Mouse (Mus musculus) forebrain, embryonic 16.5 days (tissue): ENCODE measurements around the gene Hdac6. TPM values are rescaled to one million over a fixed set of nuclear protein-coding genes. Genes with fewer than 3 reads are reported as not detected.
A peak's percentile ranks its signal among the peaks of the same experiment; 100 is the strongest.

Experiments used
- ATAC-seq: fragments of 200-750 bp; cut with Nextera tagmentation; 2 replicates; pipeline ENCODE4 v1.8.0; 2017; ENCODE audit warnings: mild to moderate bottlenecking, moderate library complexity
- H3K27ac ChIP-seq: fragments of 300-500 bp; sonication (generic); 2 replicates; pipeline ENCODE4 v1.5.1; 2014; ENCODE audit warnings: low read length, control low read depth
- H3K27me3 ChIP-seq: fragments of 300-500 bp; sonication (generic); replicated peaks from 2 replicates; pipeline ENCODE4 v1.6.1; 2014; ENCODE audit warnings: low read length; ENCODE audit not compliant: control insufficient read depth, insufficient read depth
- H3K36me3 ChIP-seq: fragments of 300-500 bp; sonication (generic); 2 replicates; pipeline ENCODE4 v1.6.1; 2014; ENCODE audit not compliant: control insufficient read depth, insufficient read depth
- H3K4me1 ChIP-seq: fragments of 300-500 bp; sonication (generic); replicated peaks from 2 replicates; pipeline ENCODE4 v1.6.1; 2014; ENCODE audit warnings: low read length; ENCODE audit not compliant: control insufficient read depth, insufficient read depth
- H3K4me2 ChIP-seq: fragments of 300-500 bp; sonication (generic); 2 replicates; pipeline ENCODE4 v1.6.1; 2014; ENCODE audit warnings: mild to moderate bottlenecking, low read length, control low read depth
- H3K4me3 ChIP-seq: fragments of 300-500 bp; sonication (generic); replicated peaks from 2 replicates; pipeline ENCODE4 v1.5.1; 2014; ENCODE audit warnings: mild to moderate bottlenecking, low read length, control low read depth
- H3K9ac ChIP-seq: fragments of 300-500 bp; sonication (generic); replicated peaks from 2 replicates; pipeline ENCODE4 v1.6.1; 2014; ENCODE audit warnings: low read depth, low read length, control low read depth
- H3K9me3 ChIP-seq: fragments of 300-500 bp; sonication (generic); 2 replicates; pipeline ENCODE4 v1.6.1; 2016; ENCODE audit warnings: low read length; ENCODE audit not compliant: control insufficient read depth
- WGBS: fragments of 180-500 bp; shearing (Covaris S2); extraction: QIAGEN DNeasy Blood & Tissue Kit; methylation state at CpG from one replicate; pipeline ENCODE4 v1.1.7; 2014; 5-methylcytosine and 5-hydroxymethylcytosine counted together
- polyA plus RNA-seq: library from polyadenylated mRNA; unstranded; fragments of >200 nt; fragmentation: Nextera tagmentation; extraction: Ambion mirVana; gene quantifications from 2 replicates; pipeline ENCODE4 v1.2.1, GENCODE M21; 2015

Gene Hdac6
- polyA plus RNA-seq, 1 experiment from 2014 or later: 59.8 TPM

DNA sequence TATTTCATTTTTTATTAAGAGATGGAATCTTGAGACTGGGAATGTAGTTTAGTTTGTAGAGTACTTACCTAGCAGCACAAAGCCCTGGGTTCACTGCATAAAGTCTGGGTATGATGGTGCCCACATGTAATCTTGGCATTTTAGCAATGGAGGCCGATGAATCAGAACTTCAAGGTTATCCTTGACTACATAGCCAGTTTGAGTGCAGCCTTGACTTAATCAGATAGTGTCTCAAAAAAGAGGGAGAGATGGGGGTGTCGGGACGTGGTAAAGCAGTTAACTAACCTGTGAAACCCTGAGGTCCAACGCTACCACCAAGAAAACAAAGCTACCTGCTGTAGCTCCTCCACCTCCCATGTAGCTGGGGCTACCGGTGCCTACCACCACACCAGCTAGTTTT is 43.2 kb downstream of the Hdac6 start:
- Histone ChIP-seq H3K9me3 (no peaks in the 10 kb centered on the region), H3K27ac (no peak overlapping the region), H3K4me2 (no peak overlapping the region), H3K4me3 (no peak overlapping the region), H3K27me3 (no peaks in the 10 kb centered on the region), H3K9ac (no peak overlapping the region), H3K4me1 (0 out of 2 replicates have a peak, but pooled peaks cover 3% of the 10 kb centered on the region), H3K36me3 (no peaks in the 10 kb centered on the region)
- 93% methylated on average over 5 of the region's 5 CpGs for WGBS
- ATAC-seq: no peak

GRCm38 (mm10) chrX:7898880-7899874 is 48.5 kb downstream of the Hdac6 start, which contains the start of the genes Pqbp1 and Timm17b:
Pqbp1 (minus strand) TSS chrX:7899269.
Timm17b (plus strand) TSS chrX:7899357.
- no peaks in the 10 kb centered on the region for H3K9me3 ChIP-seq
- peak within 1 kb of the TSS; percentile 59 for H3K4me3 ChIP-seq
- 20% methylated on average over 62 of the region's 62 CpGs for WGBS
- H3K4me2 ChIP-seq: peak within 1 kb of the TSS; percentile 58
- H3K27ac ChIP-seq: peak within 1 kb of the TSS; percentile 80
- H3K27me3 ChIP-seq: no peaks in the 10 kb centered on the region
- ATAC-seq: peak; percentile 99
- H3K9ac ChIP-seq: peak within 1 kb of the TSS; percentile 66
- H3K4me1 ChIP-seq: peaks cover 12% of the 10 kb centered on the region
- H3K36me3 ChIP-seq: peaks cover 8% of the 10 kb centered on the region; the same call in 1 of the 2 replicates

- Histone ChIP-seq H3K9me3 (no peaks in the 10 kb centered on the region), H3K4me1 (peaks cover 12% of the 10 kb centered on the region), H3K4me3 (peak overlapping the region; percentile 59), H3K4me2 (peak overlapping the region; percentile 54), H3K9ac (peak overlapping the region; percentile 57), H3K27me3 (no peaks in the 10 kb centered on the region), H3K36me3 (peaks cover 8% of the 10 kb centered on the region; the same call in 1 of the 2 replicates), H3K27ac (no peak overlapping the region)
- WGBS: 28% methylated on average over 12 of the region's 13 CpGs
- ATAC-seq: no peak
These were observed 49.5 kb downstream of the Hdac6 start for GRCm38 (mm10) chrX:7898211-7898610.

GRCm38 (mm10) chrX:7883841-7884567 is 63.7 kb downstream of the Hdac6 start, which contains the start of gene Slc35a2:
Slc35a2 (plus strand) TSS chrX:7884028.
- Histone ChIP-seq H3K4me3 (peak within 1 kb of the TSS; percentile 49), H3K27me3 (no peaks in the 10 kb centered on the region), H3K4me1 (peaks cover 14% of the 10 kb centered on the region), H3K9me3 (no peaks in the 10 kb centered on the region), H3K36me3 (no peaks in the 10 kb centered on the region), H3K9ac (peak within 1 kb of the TSS; percentile 39), H3K4me2 (peak within 1 kb of the TSS; percentile 61), H3K27ac (peak within 1 kb of the TSS; percentile 78)
- peak; percentile 85 for ATAC-seq
- WGBS: 12% methylated on average over 40 of the region's 49 CpGs

Other genes with a start within 250 kb of the Hdac6 start
- gene Wdr45, start 233.6 kb downstream of the Hdac6 start, polyA plus RNA-seq: 36.7 and 40.5 TPM in 2 replicates
- gene Gm45208, start 225.6 kb downstream of the Hdac6 start, polyA plus RNA-seq: 0.71 TPM in 1 of 2 replicates, not detected in the other
- gene Praf2, start 219.4 kb downstream of the Hdac6 start, polyA plus RNA-seq: 112 and 119 TPM in 2 replicates
- gene Ccdc120, start 197.0 kb downstream of the Hdac6 start, polyA plus RNA-seq: 50.0 and 64.2 TPM in 2 replicates
- gene Tfe3, start 185.3 kb downstream of the Hdac6 start, polyA plus RNA-seq: 20.4 and 21.9 TPM in 2 replicates
- gene Gripap1, start 158.1 kb downstream of the Hdac6 start, polyA plus RNA-seq: 72.6 and 81.9 TPM in 2 replicates
- 2.8 and 4.0 TPM in 2 replicates for gene Kcnd1, start 125.6 kb downstream of the Hdac6 start, polyA plus RNA-seq
- 49.9 and 54.1 TPM in 2 replicates for gene Otud5, start 106.5 kb downstream of the Hdac6 start, polyA plus RNA-seq
- gene Pim2, start 69.6 kb downstream of the Hdac6 start, polyA plus RNA-seq: 16.9 and 22.4 TPM in 2 replicates
- 39.4 and 46.0 TPM in 2 replicates for gene Slc35a2, start 63.9 kb downstream of the Hdac6 start, polyA plus RNA-seq
- 218 and 223 TPM in 2 replicates for gene Pqbp1, start 48.6 kb downstream of the Hdac6 start, polyA plus RNA-seq
- gene Timm17b, start 48.5 kb downstream of the Hdac6 start, polyA plus RNA-seq: 134 and 155 TPM in 2 replicates
- gene Gm10491, start 40.1 kb downstream of the Hdac6 start, polyA plus RNA-seq: not detected in 2 replicates
- not detected in 2 replicates for gene Gm10490, start 38.3 kb downstream of the Hdac6 start, polyA plus RNA-seq
- 101 and 151 TPM in 2 replicates for gene Pcsk1n, start 28.1 kb downstream of the Hdac6 start, polyA plus RNA-seq
- not detected in 2 replicates for gene Eras, start 19.3 kb downstream of the Hdac6 start, polyA plus RNA-seq
- gene Gata1, start 30.2 kb upstream of the Hdac6 start, polyA plus RNA-seq: not detected in 2 replicates
- 0.33 and 0.39 TPM in 2 replicates for gene Glod5, start 70.6 kb upstream of the Hdac6 start, polyA plus RNA-seq
- gene Suv39h1, start 126.9 kb upstream of the Hdac6 start, polyA plus RNA-seq: 48.1 and 48.6 TPM in 2 replicates
- not detected in 2 replicates for gene Was, start 142.6 kb upstream of the Hdac6 start, polyA plus RNA-seq
- gene Wdr13, start 185.0 kb upstream of the Hdac6 start, polyA plus RNA-seq: 58.0 and 68.5 TPM in 2 replicates
- 357 and 393 TPM in 2 replicates for gene Rbm3, start 198.0 kb upstream of the Hdac6 start, polyA plus RNA-seq
- 25.0 and 27.1 TPM in 2 replicates for gene Tbc1d25, start 228.3 kb upstream of the Hdac6 start, polyA plus RNA-seq
- 19.7 and 25.5 TPM in 2 replicates for gene Ebp, start 245.6 kb upstream of the Hdac6 start, polyA plus RNA-seq